Mouse (Mus musculus): ENCODE data around the gene Sohlh1.

Gene Sohlh1

DNA sequence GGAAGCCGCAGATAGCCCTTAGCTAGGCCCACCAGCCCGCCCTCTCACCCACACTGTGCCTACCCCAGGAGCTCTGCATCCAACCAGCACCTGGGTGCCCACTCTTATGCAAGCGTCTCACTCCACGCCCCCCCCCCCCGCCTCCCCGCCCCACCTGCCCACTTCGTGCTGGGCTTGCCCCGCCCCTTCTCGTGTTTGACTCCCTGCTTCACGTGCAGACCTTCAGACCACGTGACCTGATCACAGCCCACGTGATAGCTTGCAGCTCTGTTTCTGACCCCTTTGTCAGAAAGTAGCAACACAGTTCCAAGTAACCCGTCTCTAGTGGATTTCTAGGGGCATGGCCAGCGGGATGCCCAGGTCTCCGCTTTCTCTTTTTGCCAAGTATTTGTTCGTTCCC lies at the start of gene Sohlh1:
Gene Sohlh1, minus strand, starts transcription at position 23 of the 400 bp plus-strand sequence.
- DNase-seq (ENCODE audit: low spot score in 2 of 2): no peak

- DNase-seq (ENCODE audit: low spot score in 2 of 2): no peak
Measured at GRCm38 (mm10) chr2:25892440-25892839, 45.4 kb upstream of the Sohlh1 start.

DNA sequence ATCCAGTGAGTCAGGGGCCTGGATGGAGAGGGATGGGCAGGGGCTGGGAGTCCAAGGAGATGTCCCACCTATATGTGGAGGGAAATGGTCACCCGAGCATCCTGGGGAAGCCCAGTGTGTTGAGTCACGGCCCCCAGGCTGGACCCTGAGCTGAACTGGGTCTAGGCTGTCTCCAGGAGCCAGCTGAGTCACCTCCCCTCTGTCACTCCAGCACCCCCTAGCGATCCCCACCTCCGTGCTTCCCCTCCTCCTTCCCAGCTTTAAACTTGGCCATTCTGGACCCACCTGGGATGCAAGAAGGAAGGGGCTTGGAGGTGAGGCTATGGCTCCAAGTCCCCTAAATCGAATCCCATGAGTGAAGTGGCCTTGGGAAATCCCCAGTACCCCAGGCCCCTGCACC lies 41.1 kb upstream of the Sohlh1 start:
- DNase-seq (ENCODE audit: low spot score in 2 of 2): no peak

- no peak for DNase-seq (ENCODE audit: low spot score in 2 of 2)
Measured at GRCm38 (mm10) chr2:25887226-25887625, 40.2 kb upstream of the Sohlh1 start.

DNA sequence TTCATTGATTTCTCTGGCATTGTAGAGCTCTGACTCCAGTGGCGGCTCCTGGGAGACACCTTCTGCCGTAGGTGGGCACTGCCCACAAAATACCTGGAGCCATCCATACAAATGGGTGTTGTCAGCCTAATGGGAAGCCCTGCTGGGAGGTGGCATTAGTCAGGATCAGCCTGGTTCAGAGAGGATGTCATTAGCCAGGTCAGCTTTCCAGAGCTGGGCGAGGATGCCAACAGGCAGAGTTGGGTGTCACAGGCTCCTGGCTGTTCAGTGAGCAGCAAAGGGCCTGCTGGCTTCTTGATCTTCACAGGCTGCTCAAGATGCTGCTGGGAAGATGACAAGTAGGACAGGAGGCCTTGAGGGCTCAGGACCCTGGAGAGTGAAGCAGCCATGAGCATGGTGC lies 37.7 kb upstream of the Sohlh1 start:
- no peak for DNase-seq (ENCODE audit: low spot score in 2 of 2)

DNA sequence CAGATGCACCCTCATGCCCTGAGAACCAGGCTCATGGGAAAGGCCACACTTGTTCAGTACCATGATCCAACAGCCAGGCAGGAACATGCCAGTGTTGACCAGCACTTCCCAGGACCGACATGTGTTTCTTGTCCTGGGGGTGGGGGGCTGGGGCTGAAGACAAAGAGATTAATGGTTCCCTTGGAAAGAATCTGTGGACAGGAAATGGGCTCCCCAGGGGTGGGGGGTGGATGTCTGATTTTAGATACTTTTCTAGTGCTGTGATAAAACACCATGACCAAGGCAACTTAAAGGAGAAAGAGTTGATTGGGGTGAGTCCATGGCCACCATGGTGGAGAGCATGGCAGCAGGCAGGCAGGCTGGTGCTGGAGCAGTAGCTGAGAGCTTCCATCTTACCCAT lies 35.2 kb upstream of the Sohlh1 start:
- no peak for DNase-seq (ENCODE audit: low spot score in 2 of 2)

DNA sequence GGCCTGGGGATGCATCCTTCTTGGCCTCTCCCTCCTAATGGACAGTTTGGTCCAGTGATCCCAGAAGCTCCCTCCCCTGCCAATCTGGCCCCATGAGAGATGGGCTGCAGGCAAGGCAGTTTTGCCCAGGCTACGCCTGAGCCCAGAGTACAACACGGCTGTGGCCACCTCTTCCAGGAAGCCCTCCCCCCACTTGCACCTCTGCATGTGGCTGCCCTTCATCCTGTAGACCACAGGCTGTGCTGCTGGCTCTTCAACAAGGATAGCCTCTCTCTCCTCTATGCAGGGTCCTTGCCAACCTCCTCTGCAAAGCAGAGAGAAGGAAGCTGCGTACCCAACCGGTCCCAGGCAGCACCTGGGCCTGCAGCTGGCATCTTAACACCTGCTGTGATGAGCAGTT lies 32.0 kb upstream of the Sohlh1 start:
- no peak for DNase-seq (ENCODE audit: low spot score in 2 of 2)

DNA sequence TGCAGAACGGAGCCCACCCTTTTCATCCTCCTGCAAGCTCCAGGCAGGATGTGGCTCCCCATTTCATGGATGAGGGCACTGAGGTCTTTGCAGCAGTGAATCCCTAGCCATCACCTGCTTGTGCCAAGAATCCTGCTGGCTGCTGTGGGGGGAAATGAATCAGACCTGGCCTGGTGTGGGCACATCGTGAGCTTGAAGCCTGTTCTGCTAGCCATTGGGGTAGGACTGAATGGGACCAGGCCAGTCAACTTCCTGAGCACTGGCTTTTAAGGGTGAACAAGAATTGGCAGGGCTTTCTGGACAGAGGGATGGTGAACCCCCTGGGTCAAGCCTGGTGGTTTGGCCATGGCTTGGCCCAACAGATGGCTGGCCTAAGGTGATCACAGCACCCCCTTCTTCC lies 31.5 kb upstream of the Sohlh1 start:
- no peak for DNase-seq (ENCODE audit: low spot score in 2 of 2)

DNA sequence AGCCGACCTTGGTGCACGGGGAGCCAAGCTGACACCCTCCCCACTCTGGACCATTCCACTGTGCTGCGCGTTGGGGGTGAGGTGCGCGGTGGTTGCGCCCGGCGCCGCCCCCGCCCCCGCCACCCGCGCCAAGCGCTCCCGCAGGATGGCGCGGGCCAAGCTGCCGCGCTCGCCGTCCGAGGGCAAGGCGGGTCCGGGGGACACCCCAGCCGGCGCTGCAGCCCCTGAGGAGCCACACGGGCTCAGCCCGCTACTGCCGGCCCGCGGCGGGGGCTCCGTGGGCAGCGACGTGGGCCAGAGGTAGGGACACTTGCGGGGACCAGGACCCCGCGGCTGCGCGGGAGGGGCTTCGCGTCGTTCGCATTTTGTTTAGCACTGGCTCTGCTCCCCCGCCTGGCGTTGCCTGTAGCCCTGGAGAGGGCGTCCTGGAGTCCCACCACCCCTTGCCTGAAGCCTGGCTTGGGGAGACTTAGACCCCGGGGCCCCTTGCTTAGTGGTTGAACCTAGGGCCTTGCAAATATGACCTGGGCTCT lies 30.8 kb upstream of the Sohlh1 start:
- no peak for DNase-seq (ENCODE audit: low spot score in 2 of 2)

DNA sequence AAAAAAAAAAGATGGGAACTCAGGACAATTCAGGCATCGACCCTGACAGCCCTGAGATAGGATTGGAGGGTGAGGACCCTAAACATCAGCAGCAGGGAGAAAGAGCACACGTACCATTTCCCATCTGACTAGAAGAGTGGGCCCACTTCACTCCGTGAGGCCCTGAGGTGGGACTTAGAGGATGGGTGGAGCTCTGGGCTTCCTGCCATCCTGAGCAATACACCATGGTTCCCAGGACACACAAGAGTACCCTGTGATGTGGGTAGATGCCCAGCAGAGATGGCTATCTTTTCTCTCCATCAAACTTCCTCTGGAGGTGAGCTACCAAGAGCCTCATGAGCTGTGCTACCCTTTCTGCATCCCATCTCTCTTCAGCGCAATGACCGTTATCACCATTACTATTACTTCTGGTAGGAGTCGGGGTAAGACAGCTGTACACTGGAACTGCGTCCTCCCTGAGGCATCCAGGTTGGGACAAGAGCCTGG lies 30.2 kb upstream of the Sohlh1 start:
- DNase-seq (ENCODE audit: low spot score in 2 of 2): no peak

DNA sequence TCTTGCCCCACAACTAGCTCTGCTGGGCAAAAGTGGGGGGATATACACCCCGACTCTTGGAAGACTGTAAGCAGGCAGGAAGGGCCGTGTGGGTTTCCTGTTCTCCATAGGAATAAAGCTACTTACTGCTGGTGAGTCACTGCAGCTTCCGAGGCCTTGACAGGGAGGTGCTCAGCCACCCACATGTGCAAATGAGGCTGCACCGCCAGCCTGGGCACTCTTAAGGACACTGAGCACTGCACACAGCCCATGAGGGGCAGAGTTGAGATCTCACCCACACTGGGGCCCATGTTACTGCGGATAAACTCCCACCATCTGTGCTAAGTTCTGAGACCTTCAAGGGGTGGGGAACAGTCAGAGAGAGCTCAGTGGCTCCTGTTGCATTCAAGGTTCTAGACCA lies 19.6 kb upstream of the Sohlh1 start:
- DNase-seq (ENCODE audit: low spot score in 2 of 2): no peak

GRCm38 (mm10) chr2:25865412-25865811 lies 18.4 kb upstream of the Sohlh1 start:
- DNase-seq (ENCODE audit: low spot score in 2 of 2): no peak

- no peak for DNase-seq (ENCODE audit: low spot score in 2 of 2)
Measured at GRCm38 (mm10) chr2:25864230-25864629, 17.2 kb upstream of the Sohlh1 start.

GRCm38 (mm10) chr2:25863337-25864131 lies 16.5 kb upstream of the Sohlh1 start, which contains the start of gene Kcnt1:
Gene Kcnt1, plus strand, starts transcription at chr2:25863734.
- no peak for DNase-seq (ENCODE audit: low spot score in 2 of 2)

DNA sequence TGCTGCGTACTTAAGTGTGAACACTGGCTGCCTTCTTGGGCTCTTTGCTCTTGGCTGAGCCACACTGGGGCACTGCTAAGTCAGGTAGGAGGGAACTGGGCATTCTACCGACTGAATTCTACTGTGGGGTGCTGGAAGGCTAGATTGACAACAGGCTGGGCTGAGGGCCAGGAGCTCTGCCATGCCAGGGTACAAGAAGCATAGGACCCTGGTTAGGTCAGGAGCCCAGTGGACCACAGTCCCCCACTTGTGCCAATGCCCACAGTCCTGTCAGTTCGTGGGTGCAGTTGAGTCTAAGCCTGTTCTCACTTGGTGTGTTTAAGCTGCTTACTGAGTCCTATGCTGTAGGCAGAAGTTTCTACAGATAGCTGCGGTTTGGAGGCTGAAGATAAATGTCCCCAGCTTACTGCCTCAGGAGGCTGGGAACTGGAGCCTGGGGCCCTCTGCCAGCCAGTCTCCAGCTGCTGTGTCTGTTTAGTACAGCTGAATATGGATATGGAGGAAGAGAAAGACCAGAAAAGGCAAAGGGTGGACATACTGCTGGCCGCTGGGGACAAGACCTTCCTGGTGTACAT lies 15.7 kb upstream of the Sohlh1 start:
- no peak for DNase-seq (ENCODE audit: low spot score in 2 of 2)

GRCm38 (mm10) chr2:25862038-25862437 lies 15.0 kb upstream of the Sohlh1 start:
- no peak for DNase-seq (ENCODE audit: low spot score in 2 of 2)

GRCm38 (mm10) chr2:25859891-25860290 lies 12.8 kb upstream of the Sohlh1 start:
- DNase-seq (ENCODE audit: low spot score in 2 of 2): no peak

DNA sequence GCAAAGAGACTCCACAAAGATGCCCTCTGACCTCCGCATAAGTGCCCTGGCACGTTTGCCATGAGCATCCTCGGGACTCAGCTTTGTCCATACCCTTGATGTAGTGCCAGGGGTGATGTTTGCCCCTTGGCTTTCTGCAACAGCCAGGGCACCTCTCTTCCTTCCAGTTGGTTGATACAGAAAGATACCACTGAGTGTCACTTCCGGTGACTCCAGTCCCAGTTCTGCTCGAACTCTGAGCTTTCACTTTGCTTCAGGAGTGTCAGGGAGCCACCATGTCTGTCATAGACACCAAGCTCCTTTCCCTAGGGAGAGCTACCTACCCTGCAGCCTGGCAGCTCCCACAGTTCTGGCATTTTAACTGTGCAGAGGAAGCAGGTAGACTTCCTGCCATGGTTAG lies 7.0 kb upstream of the Sohlh1 start:
- peak in 1 of 2 experiments; percentile 31 for DNase-seq (ENCODE audit: low spot score in 2 of 2)

DNA sequence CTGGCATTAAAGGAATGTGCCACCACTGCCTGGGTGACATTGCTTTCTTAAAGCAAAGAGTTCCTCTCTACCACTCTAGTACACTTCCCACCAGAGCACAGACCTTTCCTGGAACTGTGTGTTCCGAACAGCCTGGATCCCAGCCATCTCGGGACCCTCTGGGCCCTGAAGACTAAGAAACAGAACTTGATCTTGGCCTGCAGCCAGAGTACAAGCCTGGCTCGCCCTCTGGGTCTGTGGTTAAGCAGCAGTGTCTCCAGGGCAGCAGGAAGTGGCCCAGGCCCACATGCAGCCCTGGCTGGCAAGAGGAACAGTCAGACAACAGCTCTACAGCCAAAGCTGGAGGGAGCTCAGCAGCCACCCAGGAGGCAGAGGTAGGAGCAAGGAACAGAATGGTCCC lies 5.6 kb upstream of the Sohlh1 start:
- peak; percentile 35 to 50 for DNase-seq (ENCODE audit: low spot score in 2 of 2)

- DNase-seq (ENCODE audit: low spot score in 2 of 2): peak; percentile 54 to 62
Measured at GRCm38 (mm10) chr2:25850330-25850729, 3.3 kb upstream of the Sohlh1 start.

DNA sequence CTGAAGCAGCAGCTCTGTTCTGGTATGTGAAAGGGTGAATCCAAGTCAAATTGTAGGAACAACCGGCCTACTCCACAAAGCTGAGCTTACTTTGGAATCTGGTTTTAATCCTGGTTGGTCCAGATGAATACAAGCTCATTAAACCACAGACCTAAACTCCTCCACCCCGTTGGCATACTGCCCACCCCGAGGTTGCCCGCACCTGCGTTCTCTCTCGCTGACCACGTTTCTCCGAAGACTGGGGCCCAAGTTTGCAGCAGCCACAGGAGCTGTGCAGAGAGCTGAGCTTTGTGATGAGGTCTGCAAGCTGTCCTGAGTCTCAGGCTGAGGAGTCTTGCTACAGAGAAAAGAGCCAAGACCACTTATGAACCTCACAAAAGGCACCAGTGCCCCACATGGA lies 532 bp downstream of the Sohlh1 start:
- DNase-seq (ENCODE audit: low spot score in 2 of 2): no peak

GRCm38 (mm10) chr2:25844097-25844496 lies 3.0 kb downstream of the Sohlh1 start:
- no peak for DNase-seq (ENCODE audit: low spot score in 2 of 2)

GRCm38 (mm10) chr2:25842758-25843157 lies 4.3 kb downstream of the Sohlh1 start:
- no peak for DNase-seq (ENCODE audit: low spot score in 2 of 2)

Data from natural killer cell, adult 2 months (primary cell).